Mouse (Mus musculus) left cerebral cortex, adult 8-10 months (tissue): Measurements from ENCODE around the gene Vav2. TPM values are rescaled to one million over a fixed set of nuclear protein-coding genes. Genes with fewer than 3 reads are reported as not detected.

Experiments
- DNase-seq, 2 experiments: peaks; one replicate each; pipeline ENCODE4 v3.0.0; 2022; ENCODE audit warnings: low spot score in 2 of 2
- total RNA-seq, 4 experiments: library from RNA; stranded (reverse); gene quantifications; 2 replicates each; pipeline ENCODE4 v1.2.4; 2022

The Vav2 gene
- total RNA-seq, 4 experiments from 2014 or later = 9.1 to 11.0 (median 9.8) TPM

GRCm38 (mm10) chr2:27371450-27371849 is 55.4 kb downstream of the Vav2 start:
- DNase-seq = no peak

DNA sequence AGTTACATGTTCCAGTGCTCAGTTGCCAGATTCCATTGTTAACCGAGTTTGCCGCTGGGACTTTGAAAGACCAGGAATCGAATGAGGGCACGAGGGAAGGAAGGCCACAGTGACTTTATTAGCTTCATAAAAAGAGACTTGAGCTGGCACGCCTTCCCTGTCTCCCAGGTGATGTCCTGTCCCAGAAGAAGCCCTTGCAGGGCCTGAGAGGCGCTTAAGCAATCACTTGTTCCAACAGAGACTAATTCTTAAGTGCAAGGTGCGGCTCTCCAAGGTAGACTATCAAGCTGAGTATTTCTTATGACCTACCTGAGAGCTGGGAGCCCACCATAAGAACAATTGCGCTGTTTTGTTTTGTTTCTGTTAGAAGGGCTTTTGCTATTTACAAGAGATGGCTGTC is 57.9 kb downstream of the Vav2 start:
- no peak for DNase-seq

DNA sequence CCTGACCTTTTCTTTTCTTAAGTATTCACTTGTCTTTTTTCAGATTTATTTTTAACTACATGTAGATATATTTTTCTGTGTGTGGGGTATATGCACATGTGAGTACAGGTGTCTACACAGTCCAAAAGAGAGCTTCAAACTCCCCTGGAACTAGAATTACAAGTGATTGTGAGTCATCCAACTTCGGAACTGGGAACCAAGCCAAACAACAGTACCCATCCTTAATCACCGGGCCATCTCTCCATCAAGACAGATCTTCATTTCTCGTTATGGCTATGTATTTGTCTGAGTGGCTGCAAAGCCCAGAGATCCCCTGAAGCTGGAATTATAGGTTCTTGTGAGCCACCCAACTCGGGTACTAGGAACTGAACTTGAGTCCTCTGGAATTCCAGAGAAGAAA is 61.5 kb downstream of the Vav2 start:
- no peak for DNase-seq

- no peak for DNase-seq
These were observed 65.0 kb downstream of the Vav2 start for GRCm38 (mm10) chr2:27361786-27362185.

GRCm38 (mm10) chr2:27358461-27358860 is 68.4 kb downstream of the Vav2 start:
- no peak for DNase-seq

- DNase-seq = no peak
These were observed 71.1 kb downstream of the Vav2 start for GRCm38 (mm10) chr2:27355684-27356083.

- no peak for DNase-seq
These were observed 72.1 kb downstream of the Vav2 start for GRCm38 (mm10) chr2:27354610-27355211.

DNA sequence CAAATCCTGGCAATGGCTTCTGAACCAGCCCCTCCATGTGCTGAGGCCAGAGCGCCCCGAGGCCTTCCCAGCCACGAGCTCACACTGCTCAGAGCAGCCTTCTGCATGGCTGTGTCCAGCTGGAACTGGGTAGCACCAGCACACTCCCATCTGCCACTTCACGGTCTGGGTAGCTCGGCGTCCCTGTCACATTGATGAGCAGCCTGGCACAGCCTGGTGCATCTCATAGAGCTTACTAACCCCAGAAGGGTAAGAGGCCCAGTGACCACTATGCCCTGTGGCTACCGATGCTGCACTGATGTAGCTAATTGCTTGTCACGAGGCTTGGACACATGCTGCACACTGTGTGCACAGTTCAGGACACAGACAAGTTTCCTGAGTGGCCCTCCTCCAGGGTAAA is 74.1 kb downstream of the Vav2 start:
- DNase-seq = no peak

- no peak for DNase-seq
These were observed 76.5 kb downstream of the Vav2 start for GRCm38 (mm10) chr2:27350371-27350770.

- DNase-seq = peak in 1 of 2 experiments; percentile 5
These were observed 82.8 kb downstream of the Vav2 start for GRCm38 (mm10) chr2:27343984-27344453.

DNA sequence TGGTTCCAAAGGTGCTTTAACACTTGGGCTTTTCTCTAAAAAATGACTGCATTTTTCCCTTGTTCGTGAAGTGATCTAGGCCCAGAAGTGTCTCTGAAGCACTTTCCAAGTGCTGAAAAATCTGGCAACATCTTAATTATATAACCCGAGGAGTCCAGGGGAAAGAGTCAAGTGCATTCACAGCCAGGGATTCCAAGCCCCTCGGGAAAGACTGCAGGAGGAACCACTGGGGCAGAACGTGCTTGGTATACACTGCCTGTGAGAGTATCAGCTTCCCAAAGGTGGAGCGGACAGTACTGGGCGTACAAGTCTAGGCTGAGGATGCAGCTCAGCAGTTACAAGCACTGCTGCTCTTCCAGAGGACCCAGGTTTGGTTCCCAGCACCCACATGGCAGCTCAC is 86.2 kb downstream of the Vav2 start:
- no peak for DNase-seq

- no peak for DNase-seq
These were observed 87.8 kb downstream of the Vav2 start for GRCm38 (mm10) chr2:27339051-27339450.

- no peak for DNase-seq
These were observed 89.6 kb downstream of the Vav2 start for GRCm38 (mm10) chr2:27337261-27337660.

DNA sequence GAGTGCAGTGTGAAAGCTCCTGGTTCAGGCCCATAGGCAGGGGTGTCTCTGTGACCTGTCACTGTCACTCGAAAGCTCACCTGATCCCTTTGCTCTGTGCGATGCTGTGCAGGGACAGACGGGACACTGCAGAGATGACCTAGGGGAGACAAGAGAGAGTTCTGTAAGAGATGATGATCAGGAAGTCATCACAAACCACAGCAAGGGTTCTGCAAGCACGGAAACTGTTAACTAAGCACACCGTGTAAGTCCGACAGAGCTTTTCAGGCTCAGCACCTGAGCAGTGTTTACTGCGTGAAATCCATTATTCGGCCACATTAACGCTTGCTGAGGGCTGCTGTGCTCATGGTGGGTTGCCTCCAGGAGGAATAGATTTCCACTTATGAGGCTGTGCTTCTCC is 90.2 kb downstream of the Vav2 start:
- DNase-seq = no peak

GRCm38 (mm10) chr2:27334816-27335215 is 92.0 kb downstream of the Vav2 start:
- peak in 1 of 2 experiments; percentile 27 for DNase-seq

DNA sequence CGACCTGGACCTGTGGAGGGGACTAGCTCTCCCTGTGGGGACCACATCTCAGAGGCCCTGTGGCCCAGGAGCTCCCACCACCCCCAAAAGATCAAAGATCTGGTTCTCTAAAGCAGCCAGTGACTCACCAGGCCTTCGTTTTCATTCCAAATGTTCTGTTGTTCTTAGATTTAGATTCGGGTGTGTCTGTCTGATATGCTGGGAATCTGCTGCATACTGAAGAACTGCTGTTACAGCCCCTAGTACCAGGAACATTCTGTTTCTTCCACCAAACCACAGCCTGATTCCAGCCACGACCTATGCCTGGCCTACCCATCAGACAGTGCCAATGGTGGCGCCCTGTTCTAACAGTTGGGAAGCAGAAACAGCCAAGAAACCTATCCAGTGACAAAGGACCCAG is 95.3 kb downstream of the Vav2 start:
- no peak for DNase-seq

- DNase-seq = no peak
These were observed 96.4 kb downstream of the Vav2 start for GRCm38 (mm10) chr2:27330446-27330845.

- no peak for DNase-seq
These were observed 97.3 kb downstream of the Vav2 start for GRCm38 (mm10) chr2:27329386-27330060.

DNA sequence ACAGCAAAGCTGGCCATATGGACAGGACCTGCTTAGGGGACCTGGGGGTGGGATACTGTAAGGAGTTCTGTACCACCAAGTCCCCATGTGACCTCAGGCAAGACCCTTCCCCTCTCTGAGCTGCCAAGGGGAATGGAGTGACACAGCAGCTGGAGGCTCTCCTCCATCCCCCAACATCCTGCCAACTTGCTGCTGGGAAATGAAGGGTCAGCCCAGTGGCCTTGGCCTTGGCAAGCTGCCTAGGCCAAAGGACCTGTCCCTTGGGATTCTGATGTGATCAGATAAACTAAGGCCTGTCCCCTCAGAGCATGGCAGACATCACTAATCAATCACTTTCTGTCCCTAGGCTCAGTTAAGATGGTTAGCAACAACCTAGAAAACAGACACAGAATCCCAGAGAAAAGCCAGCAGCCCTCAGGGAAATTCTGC is 98.2 kb downstream of the Vav2 start:
- DNase-seq = no peak

GRCm38 (mm10) chr2:27327886-27328285 is 98.9 kb downstream of the Vav2 start:
- no peak for DNase-seq

DNA sequence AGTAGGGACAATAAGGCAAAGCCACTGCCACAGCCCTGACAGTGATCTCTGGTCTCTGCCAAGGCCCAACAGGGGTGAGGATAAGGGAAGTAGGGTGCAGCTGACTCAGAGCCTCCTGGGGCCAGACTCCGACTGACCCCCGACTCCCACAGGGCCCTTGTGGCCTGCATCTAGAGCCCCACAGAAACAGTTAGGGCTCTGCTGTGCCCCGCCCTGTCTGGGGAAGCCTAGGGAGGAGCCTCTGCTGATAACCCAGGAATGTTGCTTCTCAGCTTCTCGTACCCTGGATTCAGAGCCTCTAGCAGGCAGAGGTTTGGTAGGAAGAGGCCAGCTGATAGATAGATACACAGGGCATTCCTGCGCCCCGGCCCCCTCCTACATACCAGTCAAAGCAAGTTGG is 99.8 kb downstream of the Vav2 start:
- DNase-seq = no peak

DNA sequence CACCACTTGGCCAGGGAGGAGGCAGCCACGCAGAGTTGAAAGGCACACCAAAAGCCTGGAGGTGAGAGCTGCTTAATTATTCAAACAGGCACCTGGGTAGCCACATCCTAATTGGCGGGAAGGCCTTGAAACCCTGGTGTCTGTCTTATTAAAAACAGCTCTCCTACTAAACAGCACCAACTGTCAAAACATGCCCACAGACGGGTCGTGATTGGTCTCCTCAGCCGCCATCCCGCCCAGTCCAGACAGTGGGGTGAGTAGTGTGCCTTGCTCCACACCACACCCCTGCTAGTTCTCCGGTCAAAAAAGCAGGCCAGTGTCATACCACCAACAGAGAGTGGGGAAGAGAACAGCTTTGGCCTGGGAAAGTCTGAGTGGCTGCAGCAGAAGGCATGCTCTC is 100.5 kb downstream of the Vav2 start:
- DNase-seq = no peak

- DNase-seq = no peak
These were observed 102.1 kb downstream of the Vav2 start for GRCm38 (mm10) chr2:27324690-27325089.
